Mouse (Mus musculus): ENCODE measurements around the gene Pes1.
A peak's percentile ranks its signal among the peaks of the same experiment; 100 is the strongest.

Gene Pes1

GRCm38 (mm10) chr11:3973081-3973480, 9.3 kb downstream of the Pes1 start:
- Histone ChIP-seq H3K4me3 (replicated peaks; ENCODE audit: low read length) (no peak overlapping the region), H3K9me3 (ENCODE audit: low read length) (no peaks in the 10 kb centered on the region), H3K4me1 (replicated peaks; ENCODE audit: low read depth, low read length) (peaks cover 38% of the 10 kb centered on the region), H3K27me3 (ENCODE audit: insufficient read depth, low read length) (no peaks in the 10 kb centered on the region), H3K36me3 (ENCODE audit: insufficient read depth, low read length) (peaks cover 100% of the 10 kb centered on the region)
- TF ChIP-seq NANOG (IDR thresholded peaks at IDR 0.05; ENCODE audit: borderline replicate concordance, low read length): no peak
- no peak for TF ChIP-seq CTCF (conservative IDR thresholded peaks at IDR 0.05; ENCODE audit: low read length)
- no peak for TF ChIP-seq POU5F1 (IDR thresholded peaks at IDR 0.05; ENCODE audit: borderline replicate concordance, low read length)

- Histone ChIP-seq H3K36me3 (ENCODE audit: insufficient read depth, low read length) (peaks cover 100% of the 10 kb centered on the region), H3K9me3 (ENCODE audit: low read length) (no peaks in the 10 kb centered on the region), H3K27me3 (ENCODE audit: insufficient read depth, low read length) (no peaks in the 10 kb centered on the region), H3K4me1 (replicated peaks; ENCODE audit: low read depth, low read length) (peaks cover 33% of the 10 kb centered on the region), H3K4me3 (replicated peaks; ENCODE audit: low read length) (no peak overlapping the region)
- TF ChIP-seq NANOG (IDR thresholded peaks at IDR 0.05; ENCODE audit: borderline replicate concordance, low read length) (no peak), POU5F1 (IDR thresholded peaks at IDR 0.05; ENCODE audit: borderline replicate concordance, low read length) (no peak), CTCF (conservative IDR thresholded peaks at IDR 0.05; ENCODE audit: low read length) (no peak)
Observed at GRCm38 (mm10) chr11:3974311-3974710, 10.5 kb downstream of the Pes1 start.

- peaks cover 100% of the 10 kb centered on the region for H3K36me3 ChIP-seq (ENCODE audit: insufficient read depth, low read length)
- no peak within 1 kb of the TSS for H3K4me3 ChIP-seq (replicated peaks; ENCODE audit: low read length)
- no peaks in the 10 kb centered on the region for H3K27me3 ChIP-seq (ENCODE audit: insufficient read depth, low read length)
- peaks cover 27% of the 10 kb centered on the region for H3K4me1 ChIP-seq (replicated peaks; ENCODE audit: low read depth, low read length)
- no peak for TF ChIP-seq NANOG (IDR thresholded peaks at IDR 0.05; ENCODE audit: borderline replicate concordance, low read length)
- no peak for TF ChIP-seq POU5F1 (IDR thresholded peaks at IDR 0.05; ENCODE audit: borderline replicate concordance, low read length)
- TF ChIP-seq CTCF (conservative IDR thresholded peaks at IDR 0.05; ENCODE audit: low read length): no peak
- no peaks in the 10 kb centered on the region for H3K9me3 ChIP-seq (ENCODE audit: low read length)
Observed at GRCm38 (mm10) chr11:3976678-3977077, 12.9 kb downstream of the Pes1 start, which contains the start of gene 4930556J24Rik. 4930556J24Rik (minus strand) TSS chr11:3976778.

- Histone ChIP-seq H3K4me1 (replicated peaks; ENCODE audit: low read depth, low read length) (peaks cover 36% of the 10 kb centered on the region), H3K27me3 (ENCODE audit: insufficient read depth, low read length) (0 out of 2 replicates have a peak, but pooled peaks cover 9% of the 10 kb centered on the region), H3K9me3 (ENCODE audit: low read length) (no peaks in the 10 kb centered on the region), H3K4me3 (replicated peaks; ENCODE audit: low read length) (no peak overlapping the region), H3K36me3 (ENCODE audit: insufficient read depth, low read length) (peaks cover 91% of the 10 kb centered on the region)
- TF ChIP-seq POU5F1 (IDR thresholded peaks at IDR 0.05; ENCODE audit: borderline replicate concordance, low read length) (no peak), CTCF (conservative IDR thresholded peaks at IDR 0.05; ENCODE audit: low read length) (no peak), NANOG (IDR thresholded peaks at IDR 0.05; ENCODE audit: borderline replicate concordance, low read length) (no peak)
Observed at GRCm38 (mm10) chr11:3978421-3978820, 14.6 kb downstream of the Pes1 start.

- Histone ChIP-seq H3K4me3 (replicated peaks; ENCODE audit: low read length) (no peak overlapping the region), H3K36me3 (ENCODE audit: insufficient read depth, low read length) (peaks cover 60% of the 10 kb centered on the region), H3K27me3 (ENCODE audit: insufficient read depth, low read length) (peaks cover 15% of the 10 kb centered on the region), H3K9me3 (ENCODE audit: low read length) (no peaks in the 10 kb centered on the region), H3K4me1 (replicated peaks; ENCODE audit: low read depth, low read length) (peaks cover 40% of the 10 kb centered on the region)
- TF ChIP-seq POU5F1 (IDR thresholded peaks at IDR 0.05; ENCODE audit: borderline replicate concordance, low read length) (no peak), NANOG (IDR thresholded peaks at IDR 0.05; ENCODE audit: borderline replicate concordance, low read length) (no peak), CTCF (conservative IDR thresholded peaks at IDR 0.05; ENCODE audit: low read length) (no peak)
Observed at GRCm38 (mm10) chr11:3981536-3981935, 17.8 kb downstream of the Pes1 start.

- TF ChIP-seq POU5F1 (IDR thresholded peaks at IDR 0.05; ENCODE audit: borderline replicate concordance, low read length) (no peak), NANOG (IDR thresholded peaks at IDR 0.05; ENCODE audit: borderline replicate concordance, low read length) (no peak), CTCF (conservative IDR thresholded peaks at IDR 0.05; ENCODE audit: low read length) (no peak)
- H3K36me3 ChIP-seq (ENCODE audit: insufficient read depth, low read length): peaks cover 50% of the 10 kb centered on the region
Observed at GRCm38 (mm10) chr11:3982275-3983209, 18.8 kb downstream of the Pes1 start.

GRCm38 (mm10) chr11:3983291-3983862, 19.6 kb downstream of the Pes1 start, which contains the start of gene Gal3st1:
Gal3st1 (plus strand) TSS chr11:3983636.
- Histone ChIP-seq H3K27me3 (ENCODE audit: insufficient read depth, low read length) (peaks cover 18% of the 10 kb centered on the region), H3K36me3 (ENCODE audit: insufficient read depth, low read length) (peaks cover 42% of the 10 kb centered on the region), H3K4me1 (replicated peaks; ENCODE audit: low read depth, low read length) (peaks cover 40% of the 10 kb centered on the region), H3K4me3 (replicated peaks; ENCODE audit: low read length) (peak within 1 kb of the TSS; percentile 77), H3K9me3 (ENCODE audit: low read length) (no peaks in the 10 kb centered on the region)
- TF ChIP-seq POU5F1 (IDR thresholded peaks at IDR 0.05; ENCODE audit: borderline replicate concordance, low read length): no peak
- TF ChIP-seq CTCF (conservative IDR thresholded peaks at IDR 0.05; ENCODE audit: low read length): no peak
- no peak for TF ChIP-seq NANOG (IDR thresholded peaks at IDR 0.05; ENCODE audit: borderline replicate concordance, low read length)

More at GRCm38 (mm10) chr11:3982275-3983209, 18.8 kb downstream of the Pes1 start:
- Histone ChIP-seq H3K4me3 (replicated peaks; ENCODE audit: low read length) (peak overlapping the region; percentile 77; the same call in 1 of the 2 replicates), H3K9me3 (ENCODE audit: low read length) (no peaks in the 10 kb centered on the region), H3K4me1 (replicated peaks; ENCODE audit: low read depth, low read length) (peaks cover 40% of the 10 kb centered on the region), H3K27me3 (ENCODE audit: insufficient read depth, low read length) (peaks cover 18% of the 10 kb centered on the region)

All from E14TG2a.4 (cell line).